Mouse (Mus musculus): ENCODE results near the gene Dpy19l1.

The Dpy19l1 gene

GRCm38 (mm10) chr9:24503067-24503857 lies at the start of gene Dpy19l1:
Dpy19l1 (minus strand) TSS chr9:24503140.
- peak; percentile 93 for DNase-seq (ENCODE audit: low read depth, low spot score)

- no peak for DNase-seq (ENCODE audit: low read depth, low spot score)
Observed at GRCm38 (mm10) chr9:24538159-24538558, 35.2 kb upstream of the Dpy19l1 start.

- peak; percentile 75 for DNase-seq (ENCODE audit: low read depth, low spot score)
Observed at GRCm38 (mm10) chr9:24516575-24517139, 13.7 kb upstream of the Dpy19l1 start.

- no peak for DNase-seq (ENCODE audit: low read depth, low spot score)
Observed at GRCm38 (mm10) chr9:24514078-24514469, 11.1 kb upstream of the Dpy19l1 start.

- no peak for DNase-seq (ENCODE audit: low read depth, low spot score)
Observed at GRCm38 (mm10) chr9:24513290-24514077, 10.5 kb upstream of the Dpy19l1 start.

GRCm38 (mm10) chr9:24512121-24512539 lies 9.2 kb upstream of the Dpy19l1 start:
- DNase-seq (ENCODE audit: low read depth, low spot score) = no peak

- no peak for DNase-seq (ENCODE audit: low read depth, low spot score)
Observed at GRCm38 (mm10) chr9:24511371-24512120, 8.6 kb upstream of the Dpy19l1 start.

GRCm38 (mm10) chr9:24508880-24509279 lies 5.9 kb upstream of the Dpy19l1 start:
- no peak for DNase-seq (ENCODE audit: low read depth, low spot score)

- no peak for DNase-seq (ENCODE audit: low read depth, low spot score)
Observed at GRCm38 (mm10) chr9:24506510-24506909, 3.6 kb upstream of the Dpy19l1 start.

GRCm38 (mm10) chr9:24505017-24505763 lies 2.2 kb upstream of the Dpy19l1 start:
- DNase-seq (ENCODE audit: low read depth, low spot score) = peak; percentile 61

GRCm38 (mm10) chr9:24504381-24504780 lies 1.4 kb upstream of the Dpy19l1 start:
- peak; percentile 16 for DNase-seq (ENCODE audit: low read depth, low spot score)

GRCm38 (mm10) chr9:24503858-24504219 lies 899 bp upstream of the Dpy19l1 start:
- no peak for DNase-seq (ENCODE audit: low read depth, low spot score)

GRCm38 (mm10) chr9:24502571-24503004 lies 352 bp downstream of the Dpy19l1 start:
- DNase-seq (ENCODE audit: low read depth, low spot score) = peak; percentile 62

- peak; percentile 13 for DNase-seq (ENCODE audit: low read depth, low spot score)
Observed at GRCm38 (mm10) chr9:24501618-24502017, 1.3 kb downstream of the Dpy19l1 start.

- DNase-seq (ENCODE audit: low read depth, low spot score) = no peak
Observed at GRCm38 (mm10) chr9:24496226-24496625, 6.7 kb downstream of the Dpy19l1 start.

GRCm38 (mm10) chr9:24490516-24490915 lies 12.4 kb downstream of the Dpy19l1 start:
- DNase-seq (ENCODE audit: low read depth, low spot score) = no peak

- DNase-seq (ENCODE audit: low read depth, low spot score) = no peak
Observed at GRCm38 (mm10) chr9:24488425-24489104, 14.4 kb downstream of the Dpy19l1 start.

- DNase-seq (ENCODE audit: low read depth, low spot score) = no peak
Observed at GRCm38 (mm10) chr9:24482375-24482774, 20.6 kb downstream of the Dpy19l1 start.

GRCm38 (mm10) chr9:24477251-24477650 lies 25.7 kb downstream of the Dpy19l1 start:
- DNase-seq (ENCODE audit: low read depth, low spot score) = no peak

- no peak for DNase-seq (ENCODE audit: low read depth, low spot score)
Observed at GRCm38 (mm10) chr9:24473824-24474223, 29.1 kb downstream of the Dpy19l1 start.

All from CD4-positive, CD25-positive, alpha-beta regulatory T cell, adult 2 months (primary cell).